Mouse (Mus musculus) spleen, postnatal 4 days (tissue): ENCODE measurements around the gene Fat3.

Source experiments
- DNase-seq, 2 experiments: peaks; one replicate each; pipeline ENCODE4 v3.0.0; 2022; ENCODE audit warnings: low spot score in 2 of 2

Fat3 gene

GRCm38 (mm10) chr9:16310855-16311848, 189.9 kb downstream of the Fat3 start:
- DNase-seq = no peak

GRCm38 (mm10) chr9:16310305-16310704, 190.8 kb downstream of the Fat3 start:
- no peak for DNase-seq

GRCm38 (mm10) chr9:16307789-16308188, 193.3 kb downstream of the Fat3 start:
- no peak for DNase-seq

GRCm38 (mm10) chr9:16306222-16306621, 194.9 kb downstream of the Fat3 start:
- no peak for DNase-seq

GRCm38 (mm10) chr9:16305396-16306086, 195.5 kb downstream of the Fat3 start:
- no peak for DNase-seq

- no peak for DNase-seq
Observed at GRCm38 (mm10) chr9:16304949-16305348, 196.1 kb downstream of the Fat3 start.

- DNase-seq = no peak
Observed at GRCm38 (mm10) chr9:16302484-16302883, 198.6 kb downstream of the Fat3 start.

- no peak for DNase-seq
Observed at GRCm38 (mm10) chr9:16297935-16298334, 203.2 kb downstream of the Fat3 start.

GRCm38 (mm10) chr9:16293928-16294806, 206.9 kb downstream of the Fat3 start:
- DNase-seq = no peak

GRCm38 (mm10) chr9:16292492-16292891, 208.6 kb downstream of the Fat3 start:
- no peak for DNase-seq

- no peak for DNase-seq
Observed at GRCm38 (mm10) chr9:16290911-16291310, 210.2 kb downstream of the Fat3 start.

GRCm38 (mm10) chr9:16283033-16283432, 218.1 kb downstream of the Fat3 start:
- no peak for DNase-seq

- DNase-seq = no peak
Observed at GRCm38 (mm10) chr9:16282291-16282804, 218.7 kb downstream of the Fat3 start.

GRCm38 (mm10) chr9:16275589-16275988, 225.5 kb downstream of the Fat3 start:
- DNase-seq = no peak

- DNase-seq = no peak
Observed at GRCm38 (mm10) chr9:16274130-16274529, 227.0 kb downstream of the Fat3 start.

- no peak for DNase-seq
Observed at GRCm38 (mm10) chr9:16272810-16273209, 228.3 kb downstream of the Fat3 start.

- DNase-seq = no peak
Observed at GRCm38 (mm10) chr9:16270768-16271114, 230.3 kb downstream of the Fat3 start.

GRCm38 (mm10) chr9:16270056-16270767, 230.9 kb downstream of the Fat3 start:
- no peak for DNase-seq

GRCm38 (mm10) chr9:16265519-16265918, 235.6 kb downstream of the Fat3 start:
- no peak for DNase-seq

GRCm38 (mm10) chr9:16257241-16257840, 243.7 kb downstream of the Fat3 start:
- no peak for DNase-seq
